Mouse (Mus musculus) granulocyte monocyte progenitor cell, adult 5-6 weeks (primary cell): ENCODE results near the gene Eed. TPM values are rescaled to one million over a fixed set of nuclear protein-coding genes. Genes with fewer than 3 reads are reported as not detected.

Experiments
- ATAC-seq: replicated peaks from 2 replicates; pipeline ENCODE4 v1.8.0; 2016; ENCODE audit warnings: mild to moderate bottlenecking, moderate TSS enrichment, inconsistent platforms; ENCODE audit not compliant: poor library complexity, severe bottlenecking
- total RNA-seq, 2 experiments: library from RNA; stranded (forward) in 1 of 2; stranded (reverse) in 1 of 2; fragments of 200-712, 200-1000 nt in 1 of 2; fragments of >200 nt in 1 of 2; fragmentation: Nextera tagmentation in 1 of 2; gene quantifications; 2 replicates each; pipeline ENCODE4 v1.2.3; 2014 to 2017

Gene Eed
- total RNA-seq, 2 experiments from 2014 or later, result 108 to 164 TPM

- no peak for ATAC-seq
Measured at GRCm38 (mm10) chr7:89909711-89910110, 71.1 kb downstream of the Eed start.

DNA sequence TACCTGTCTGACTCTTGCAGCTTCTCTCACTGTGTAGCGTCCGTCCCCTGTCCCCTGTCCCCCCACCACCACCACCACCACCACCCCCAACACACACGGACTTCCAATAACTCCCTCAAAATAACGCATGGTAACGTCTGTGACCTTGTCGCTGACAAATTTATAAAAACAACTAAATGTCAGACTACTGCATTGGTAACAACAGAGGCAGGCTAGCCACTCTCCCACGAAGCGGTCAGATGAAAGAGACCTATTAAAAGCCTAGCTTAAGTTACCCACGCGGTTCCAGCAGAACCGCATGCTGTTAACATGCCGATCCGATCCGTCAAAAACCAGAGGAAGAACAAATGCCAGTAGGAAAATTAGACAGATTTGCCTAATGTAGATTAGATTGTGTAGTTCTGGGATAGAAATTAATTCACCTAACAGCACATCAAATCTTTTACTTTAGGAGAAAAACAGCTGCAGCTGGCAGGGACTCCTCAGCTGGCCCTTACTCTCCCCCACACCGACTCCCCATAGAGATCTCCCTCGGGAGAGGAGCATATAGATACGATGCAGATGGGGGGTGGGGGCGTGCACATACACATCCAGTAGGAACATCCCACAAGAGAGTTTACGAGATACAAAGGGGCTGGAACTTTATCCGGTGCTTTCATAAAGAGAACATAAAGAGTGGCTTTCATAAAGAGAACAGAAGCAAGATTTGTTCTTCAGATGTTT is 71.7 kb downstream of the Eed start:
- ATAC-seq, result no peak

GRCm38 (mm10) chr7:89908421-89908820 is 72.4 kb downstream of the Eed start:
- ATAC-seq, result no peak

DNA sequence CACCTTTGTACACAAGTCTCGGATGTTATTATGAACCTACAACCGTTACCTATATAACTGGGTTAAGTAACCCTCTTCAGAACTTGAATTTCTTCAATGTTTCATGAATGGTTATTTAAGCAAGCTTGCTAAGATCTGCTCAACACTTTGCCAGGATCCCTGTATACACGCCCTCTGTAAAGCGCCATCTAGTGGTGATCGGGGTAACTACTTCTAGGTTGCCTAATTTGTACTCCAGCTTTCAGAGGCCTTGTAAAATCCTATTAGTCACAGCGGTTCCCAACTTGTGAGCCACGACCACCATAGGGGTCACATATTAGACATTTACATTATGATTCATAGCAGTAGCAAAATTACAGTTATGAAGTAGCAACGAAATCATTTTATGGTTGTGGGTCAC is 72.8 kb downstream of the Eed start:
- peak; percentile 90 for ATAC-seq

Other genes with a start within 250 kb of the Eed start
- gene Ccdc81, start 77.4 kb downstream of the Eed start, total RNA-seq (2014; fragmentation: Nextera tagmentation), result not detected in 2 replicates
- not detected in 2 replicates for gene Ccdc81, start 77.4 kb downstream of the Eed start, total RNA-seq (2017)
- gene Hikeshi, start 39.8 kb downstream of the Eed start, total RNA-seq (2014; fragmentation: Nextera tagmentation), result 50.9 and 57.8 TPM in 2 replicates
- 98.2 and 108 TPM in 2 replicates for gene Hikeshi, start 39.8 kb downstream of the Eed start, total RNA-seq (2017)
- 65.0 and 96.3 TPM in 2 replicates for gene Picalm, start 149.2 kb upstream of the Eed start, total RNA-seq (2014; fragmentation: Nextera tagmentation)
- 86.8 and 90.4 TPM in 2 replicates for gene Picalm, start 149.2 kb upstream of the Eed start, total RNA-seq (2017)